Mouse (Mus musculus) CH12.LX (cell line): Measurements from ENCODE around the gene Rplp0.

Source experiments
- CHD2 ChIP-seq: IDR thresholded peaks from 2 replicates; pipeline ENCODE4 v1.6.1; 2011; ENCODE audit warnings: low read length, improper control_type of control experiment
- CTCF ChIP-seq, 2 experiments: IDR thresholded peaks in 1 of 2; conservative IDR thresholded peaks in 1 of 2; 2 replicates each; pipeline ENCODE4 v1.5.1; 2011 to 2012; ENCODE audit warnings: low read depth in 2 of 2, low read length in 2 of 2, improper control_type of control experiment in 1 of 2, inconsistent platforms in 1 of 2, mild to moderate bottlenecking in 1 of 2, moderate library complexity in 1 of 2
- HCFC1 ChIP-seq: IDR thresholded peaks from 2 replicates; pipeline ENCODE4 v1.6.1; 2012; ENCODE audit warnings: low read depth, mild to moderate bottlenecking, inconsistent platforms, low read length, improper control_type of control experiment
- IRF4 ChIP-seq: IDR thresholded peaks from 2 replicates; pipeline ENCODE4 v1.6.1; 2014; ENCODE audit warnings: low read depth, mild to moderate bottlenecking, inconsistent platforms, low read length, improper control_type of control experiment
- JUND ChIP-seq: conservative IDR thresholded peaks from 2 replicates; pipeline ENCODE4 v1.6.1; 2011; ENCODE audit warnings: low read depth, low read length, improper control_type of control experiment
- MAX ChIP-seq: IDR thresholded peaks from 2 replicates; pipeline ENCODE4 v1.6.1; 2011; ENCODE audit warnings: low read length, improper control_type of control experiment
- MXI1 ChIP-seq: IDR thresholded peaks from 2 replicates; pipeline ENCODE4 v1.6.1; 2011; ENCODE audit warnings: mild to moderate bottlenecking, low read depth, low read length, improper control_type of control experiment
- NELFE ChIP-seq: IDR thresholded peaks from 2 replicates; pipeline ENCODE4 v1.6.1; 2011; ENCODE audit warnings: low read depth, low read length, improper control_type of control experiment
- NRF1 ChIP-seq: IDR thresholded peaks from 2 replicates; pipeline ENCODE4 v1.6.1; 2014; ENCODE audit warnings: low read depth, mild to moderate bottlenecking, inconsistent platforms, low read length, improper control_type of control experiment, moderate library complexity
- POLR2A ChIP-seq: IDR thresholded peaks from 2 replicates; pipeline ENCODE4 v1.6.1; 2011; ENCODE audit warnings: low read depth, mild to moderate bottlenecking, improper control_type of control experiment, low read length
- POLR2AphosphoS2 ChIP-seq: IDR thresholded peaks from 2 replicates; pipeline ENCODE4 v1.6.1; 2011; ENCODE audit warnings: low read depth, low read length, improper control_type of control experiment
- TBP ChIP-seq: conservative IDR thresholded peaks from 2 replicates; pipeline ENCODE4 v1.6.1; 2011; ENCODE audit warnings: low read depth, low read length, improper control_type of control experiment
- USF2 ChIP-seq: conservative IDR thresholded peaks from 2 replicates; pipeline ENCODE4 v1.6.1; 2011; ENCODE audit warnings: low read depth, low read length, improper control_type of control experiment
- ZKSCAN1 ChIP-seq: IDR thresholded peaks from 2 replicates; pipeline ENCODE4 v1.6.1; 2012; ENCODE audit warnings: low read depth, inconsistent platforms, low read length, improper control_type of control experiment, borderline replicate concordance

DNA sequence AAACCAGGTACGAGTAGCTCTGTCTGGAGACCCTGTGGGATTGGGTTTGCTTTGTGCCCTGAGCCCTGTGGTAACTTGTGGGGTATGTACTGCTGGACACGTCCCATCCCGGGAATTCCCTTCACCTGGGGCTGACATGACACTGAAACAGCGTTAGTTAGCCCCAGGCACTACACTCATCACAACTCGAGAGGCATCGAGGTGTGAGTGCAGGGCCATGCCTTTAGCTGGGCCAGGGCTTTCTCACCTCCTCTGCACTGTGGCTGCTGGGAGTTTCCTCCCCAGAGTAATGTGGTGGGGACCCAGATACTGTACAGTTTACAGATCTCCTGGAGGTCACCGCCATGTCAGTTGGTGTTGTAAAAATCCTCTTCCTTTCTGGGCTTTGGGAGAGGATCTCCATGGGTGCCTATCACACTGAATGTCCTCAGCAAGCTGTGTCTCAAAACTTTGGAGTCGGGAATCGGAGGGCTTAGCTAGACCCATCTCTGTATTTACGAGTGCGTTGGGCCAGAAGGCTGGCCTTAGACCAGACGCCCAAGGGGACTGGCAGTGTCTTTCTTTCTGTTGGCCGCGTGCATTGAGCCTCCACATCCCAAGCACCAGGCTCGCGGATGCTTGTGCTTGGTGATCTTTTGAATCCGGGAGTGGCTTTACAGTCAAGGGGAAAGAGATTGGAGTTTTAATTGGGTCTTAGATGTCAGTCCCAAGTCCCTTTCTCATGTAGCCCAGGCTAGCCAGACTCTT is 32.6 kb upstream of the Rplp0 start:
- TF ChIP-seq CTCF (conservative IDR thresholded peaks at IDR 0.05 in 1 of 2, IDR thresholded peaks at IDR 0.05 in 1 of 2; ENCODE audit: low read depth in 2 of 2, low read length in 2 of 2), result no peak
- TF ChIP-seq MAX, result no peak
- no peak for TF ChIP-seq HCFC1
- no peak for TF ChIP-seq USF2
- TF ChIP-seq NRF1, result no peak
- no peak for TF ChIP-seq CHD2
- TF ChIP-seq TBP, result no peak
- no peak for TF ChIP-seq JUND
- TF ChIP-seq POLR2AphosphoS2, result no peak
- no peak for TF ChIP-seq POLR2A
- TF ChIP-seq IRF4, result no peak
- TF ChIP-seq MXI1, result no peak
- no peak for TF ChIP-seq ZKSCAN1
- no peak for TF ChIP-seq NELFE
